Mouse (Mus musculus) heart, embryonic 14.5 days (tissue): ENCODE data around the gene Ispd. TPM values are rescaled to one million over a fixed set of nuclear protein-coding genes. Genes with fewer than 3 reads are reported as not detected.

ENCODE experiments used
- ATAC-seq: fragments of 200-750 bp; cut with Nextera tagmentation; 2 replicates; pipeline ENCODE4 v1.8.0; 2017; ENCODE audit warnings: low read depth, moderate TSS enrichment; ENCODE audit not compliant: insufficient number of reproducible peaks, insufficient read depth, low FRiP score
- H3K27ac ChIP-seq, 2 experiments: fragments of 200-500 bp in 1 of 2; fragments of 300-500 bp in 1 of 2; sonication (generic) in 1 of 2; replicated peaks in 1 of 2; 2 replicates each; pipeline ENCODE4 v1.5.1; 2012 to 2014; ENCODE audit warnings: low read depth in 2 of 2, low read length in 2 of 2, control low read depth in 1 of 2, mild to moderate bottlenecking in 1 of 2, mixed read lengths in 1 of 2; ENCODE audit not compliant: control insufficient read depth in 1 of 2, insufficient read depth in 1 of 2
- H3K27me3 ChIP-seq: fragments of 300-500 bp; sonication (generic); 2 replicates; pipeline ENCODE4 v1.6.1; 2014; ENCODE audit warnings: mild to moderate bottlenecking, low read length, control low read depth; ENCODE audit not compliant: control insufficient read depth, insufficient read depth
- H3K36me3 ChIP-seq: fragments of 300-500 bp; sonication (generic); 2 replicates; pipeline ENCODE4 v1.6.1; 2014; ENCODE audit warnings: mild to moderate bottlenecking, control low read depth, low read length, mixed read lengths; ENCODE audit not compliant: control insufficient read depth, insufficient read depth
- H3K4me1 ChIP-seq, 2 experiments: fragments of 200-500 bp in 1 of 2; fragments of 300-500 bp in 1 of 2; sonication (generic) in 1 of 2; 2 replicates each; pipeline ENCODE4 v1.6.1; 2012 to 2014; ENCODE audit warnings: low read length in 2 of 2, control low read depth in 1 of 2, mixed read lengths in 1 of 2; ENCODE audit not compliant: control insufficient read depth in 2 of 2, insufficient read depth in 2 of 2
- H3K4me2 ChIP-seq: fragments of 300-500 bp; sonication (generic); 2 replicates; pipeline ENCODE4 v1.6.1; 2014; ENCODE audit warnings: mild to moderate bottlenecking, low read length
- H3K4me3 ChIP-seq, 2 experiments: fragments of 200-500 bp in 1 of 2; fragments of 300-500 bp in 1 of 2; sonication (generic) in 1 of 2; 2 replicates each; pipeline ENCODE4 v1.5.1; 2012 to 2014; ENCODE audit warnings: low read length in 2 of 2, mild to moderate bottlenecking in 2 of 2, control low read depth in 1 of 2, low read depth in 1 of 2, moderate library complexity in 1 of 2; ENCODE audit not compliant: control insufficient read depth in 1 of 2, insufficient read depth in 1 of 2
- H3K9ac ChIP-seq: fragments of 300-500 bp; sonication (generic); 2 replicates; pipeline ENCODE4 v1.6.1; 2014; ENCODE audit warnings: mild to moderate bottlenecking, low read length
- H3K9me3 ChIP-seq: fragments of 300-500 bp; sonication (generic); 2 replicates; pipeline ENCODE4 v1.6.1; 2016; ENCODE audit warnings: low read length, control low read depth; ENCODE audit not compliant: control insufficient read depth
- WGBS: fragments of 180-500 bp; shearing (Covaris S2); extraction: QIAGEN DNeasy Blood & Tissue Kit; methylation state at CpG from one replicate; pipeline ENCODE4 v1.1.7; 2014; 5-methylcytosine and 5-hydroxymethylcytosine counted together
- polyA plus RNA-seq: library from polyadenylated mRNA; unstranded; fragments of >200 nt; fragmentation: Nextera tagmentation; extraction: Ambion mirVana; gene quantifications from 2 replicates; pipeline ENCODE4 v1.2.1, GENCODE M21; 2014

Gene Ispd
- polyA plus RNA-seq, 1 experiment from 2014 or later, result 13.8 TPM

DNA sequence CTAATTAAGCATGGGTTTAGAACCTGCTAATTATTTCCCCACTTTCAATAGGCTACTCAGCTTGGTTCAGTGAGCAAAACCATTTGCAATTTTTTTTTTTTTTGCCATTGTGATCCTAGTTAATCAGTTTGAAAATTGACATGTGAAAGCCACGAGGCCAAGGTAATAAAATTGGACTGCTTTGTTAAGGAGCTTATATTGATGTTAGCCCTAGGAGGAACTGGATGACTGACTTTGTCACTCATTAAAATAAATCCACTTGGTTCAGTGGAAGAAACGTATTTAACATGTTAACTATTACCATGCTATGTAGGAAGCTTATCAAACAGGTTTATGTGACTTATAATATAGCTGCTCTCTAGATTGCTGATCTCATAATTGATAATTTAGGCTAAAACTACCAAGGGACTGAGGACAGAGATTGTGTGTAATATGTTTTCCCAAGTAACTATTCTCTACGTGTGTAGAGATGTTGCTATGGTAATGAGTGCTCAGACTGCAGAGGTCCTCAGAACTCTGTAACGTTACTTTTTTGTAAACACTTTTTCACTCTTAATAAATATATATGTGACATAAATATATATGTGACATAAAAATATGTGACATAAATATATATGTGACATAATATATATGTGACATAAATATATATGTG, 150.3 kb downstream of the Ispd start:
- no peaks in the 10 kb centered on the region for H3K27me3 ChIP-seq
- 82% methylated on average over 4 of the region's 4 CpGs for WGBS
- H3K9me3 ChIP-seq, result no peaks in the 10 kb centered on the region
- no peak overlapping the region for H3K9ac ChIP-seq
- no peaks in the 10 kb centered on the region for H3K36me3 ChIP-seq
- H3K27ac ChIP-seq, result no peak overlapping the region
- no peak for ATAC-seq
- no peak overlapping the region for H3K4me2 ChIP-seq
- H3K4me3 ChIP-seq, result no peak overlapping the region
- H3K4me1 ChIP-seq, result no peaks in the 10 kb centered on the region

DNA sequence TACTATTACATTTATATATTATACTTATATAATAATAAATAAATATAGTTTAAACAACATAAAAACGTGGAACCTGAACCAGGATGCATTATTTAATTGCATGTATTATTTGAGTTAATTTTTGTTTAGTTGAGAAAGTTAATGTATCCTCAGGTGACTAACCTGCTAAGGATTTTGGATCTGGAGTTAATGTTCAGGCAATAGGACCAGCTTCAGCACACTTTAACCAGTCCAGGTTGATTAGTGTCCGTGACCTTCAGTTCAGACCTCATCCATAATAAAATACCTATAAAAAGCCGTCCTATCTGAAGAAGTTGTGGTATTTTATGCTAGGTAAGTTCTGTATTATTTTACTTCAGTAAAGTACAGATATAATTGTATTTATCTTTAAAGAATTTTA, 151.3 kb downstream of the Ispd start:
- Histone ChIP-seq H3K36me3 (no peaks in the 10 kb centered on the region), H3K9me3 (no peaks in the 10 kb centered on the region), H3K4me3 (no peak overlapping the region), H3K4me2 (no peak overlapping the region), H3K27ac (no peak overlapping the region), H3K27me3 (no peaks in the 10 kb centered on the region), H3K9ac (no peak overlapping the region), H3K4me1 (no peaks in the 10 kb centered on the region)
- WGBS, result 77% methylated on average over 3 of the region's 3 CpGs
- ATAC-seq, result no peak

DNA sequence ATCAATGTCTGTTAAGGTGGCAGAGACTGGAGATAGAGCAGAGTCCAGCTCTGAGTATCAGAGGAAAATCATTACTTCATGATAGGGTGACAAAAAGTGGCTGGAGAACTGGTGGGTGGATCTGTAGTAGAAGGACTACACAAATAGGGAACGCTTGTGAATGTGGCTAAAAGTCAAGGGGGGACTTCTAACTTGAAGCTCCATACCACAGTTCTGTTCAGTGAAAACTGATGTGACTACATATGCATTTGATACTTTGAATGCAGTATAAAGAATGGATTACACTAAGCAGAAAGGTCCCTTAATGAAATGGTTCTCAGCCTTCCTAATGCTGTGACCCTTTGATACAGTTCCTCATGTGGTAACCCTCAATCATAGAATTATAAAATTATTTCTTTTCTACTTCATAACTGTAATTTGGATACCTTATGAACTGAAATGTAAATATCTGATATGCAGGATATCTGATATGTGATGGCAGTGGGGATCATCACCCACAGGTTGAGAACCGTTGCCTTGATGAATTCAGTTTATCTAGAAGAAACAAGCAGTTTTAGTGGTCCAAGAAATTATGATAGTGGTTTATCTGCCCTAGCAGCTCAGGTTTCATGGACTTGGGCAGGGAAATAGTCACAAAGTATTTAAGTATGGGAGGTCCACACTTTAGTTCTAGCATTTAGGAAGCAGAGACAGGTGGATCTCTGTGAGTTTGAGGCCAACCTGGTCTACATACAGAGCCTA, 152.1 kb downstream of the Ispd start:
- ATAC-seq, result no peak
- no peaks in the 10 kb centered on the region for H3K4me1 ChIP-seq
- no peak overlapping the region for H3K9ac ChIP-seq
- H3K4me2 ChIP-seq, result no peak overlapping the region
- 70% methylated on average over 2 of the region's 2 CpGs for WGBS
- H3K4me3 ChIP-seq, result no peak overlapping the region
- no peaks in the 10 kb centered on the region for H3K36me3 ChIP-seq
- no peaks in the 10 kb centered on the region for H3K27me3 ChIP-seq
- no peaks in the 10 kb centered on the region for H3K9me3 ChIP-seq
- H3K27ac ChIP-seq, result no peak overlapping the region

DNA sequence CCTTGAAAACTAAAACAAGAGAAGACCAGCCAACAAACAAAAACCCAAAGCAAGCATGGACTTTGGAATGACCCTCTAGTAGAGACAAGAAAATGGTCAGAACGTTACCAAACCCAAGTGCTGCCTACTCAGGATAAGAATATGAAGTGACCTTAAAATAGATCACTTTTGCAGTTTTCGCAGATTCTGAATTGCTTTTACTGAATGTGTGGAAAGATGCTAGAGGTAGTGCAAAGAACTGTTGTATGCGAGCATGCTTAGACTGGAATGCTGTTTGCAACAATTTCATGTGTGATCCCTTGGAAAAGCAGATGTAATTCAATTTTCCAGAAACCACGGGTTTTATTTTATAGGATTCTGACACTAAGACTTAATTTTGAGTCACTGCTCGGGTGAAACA, 153.3 kb downstream of the Ispd start:
- Histone ChIP-seq H3K36me3 (no peaks in the 10 kb centered on the region), H3K9me3 (no peaks in the 10 kb centered on the region), H3K9ac (no peak overlapping the region), H3K4me1 (no peaks in the 10 kb centered on the region), H3K27ac (no peak overlapping the region), H3K27me3 (no peaks in the 10 kb centered on the region), H3K4me3 (no peak overlapping the region), H3K4me2 (no peak overlapping the region)
- no peak for ATAC-seq
- WGBS, result 80% methylated on average over 5 of the region's 5 CpGs

DNA sequence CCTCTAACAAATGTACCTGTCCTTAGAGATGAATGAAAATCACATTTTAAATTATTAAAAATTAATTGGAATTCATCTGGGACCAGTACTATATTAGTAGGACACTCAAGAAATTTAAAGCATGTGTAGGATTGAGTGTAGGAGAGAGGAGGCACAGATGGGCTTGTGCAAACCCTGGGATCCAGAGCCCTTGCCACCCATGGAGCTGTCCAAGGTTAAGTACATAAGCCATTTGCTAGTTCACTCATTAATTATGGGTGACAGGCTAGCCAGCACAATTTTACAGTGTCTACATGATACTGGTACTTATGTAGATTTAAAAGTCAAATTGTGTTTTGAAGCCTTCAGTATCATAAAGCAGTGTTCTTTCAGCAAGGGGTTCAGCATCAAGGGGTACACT, 164.1 kb downstream of the Ispd start:
- ATAC-seq, result no peak
- no peaks in the 10 kb centered on the region for H3K27me3 ChIP-seq
- no peaks in the 10 kb centered on the region for H3K36me3 ChIP-seq
- no peak overlapping the region for H3K27ac ChIP-seq
- no peaks in the 10 kb centered on the region for H3K9me3 ChIP-seq
- H3K4me3 ChIP-seq, result no peak overlapping the region
- H3K4me1 ChIP-seq, result no peaks in the 10 kb centered on the region
- no peak overlapping the region for H3K4me2 ChIP-seq
- H3K9ac ChIP-seq, result no peak overlapping the region

DNA sequence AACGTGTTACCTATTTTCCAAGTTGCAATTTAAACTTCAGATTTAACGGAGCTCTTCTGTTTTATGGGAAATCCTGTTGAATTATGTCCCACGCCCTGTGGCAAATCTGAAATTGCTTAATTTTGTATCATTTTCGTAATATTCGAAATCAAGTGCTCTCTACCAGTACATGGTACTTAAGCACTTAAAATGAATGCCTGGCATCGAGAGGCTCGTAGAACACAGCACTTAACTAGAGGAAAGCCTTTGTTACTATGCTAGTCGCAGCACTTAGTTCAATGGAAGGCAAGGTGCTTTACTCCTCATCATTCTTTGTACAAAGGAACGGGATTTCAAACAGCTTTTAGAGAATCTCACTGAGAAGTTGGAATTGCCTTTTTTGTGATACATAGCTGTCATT, 168.2 kb downstream of the Ispd start:
- Histone ChIP-seq H3K9me3 (no peaks in the 10 kb centered on the region), H3K9ac (no peak overlapping the region), H3K4me1 (no peaks in the 10 kb centered on the region), H3K4me3 (no peak overlapping the region), H3K4me2 (no peak overlapping the region), H3K36me3 (no peaks in the 10 kb centered on the region), H3K27ac (no peak overlapping the region), H3K27me3 (no peaks in the 10 kb centered on the region)
- WGBS, result 85% methylated on average over 9 of the region's 9 CpGs
- no peak for ATAC-seq

DNA sequence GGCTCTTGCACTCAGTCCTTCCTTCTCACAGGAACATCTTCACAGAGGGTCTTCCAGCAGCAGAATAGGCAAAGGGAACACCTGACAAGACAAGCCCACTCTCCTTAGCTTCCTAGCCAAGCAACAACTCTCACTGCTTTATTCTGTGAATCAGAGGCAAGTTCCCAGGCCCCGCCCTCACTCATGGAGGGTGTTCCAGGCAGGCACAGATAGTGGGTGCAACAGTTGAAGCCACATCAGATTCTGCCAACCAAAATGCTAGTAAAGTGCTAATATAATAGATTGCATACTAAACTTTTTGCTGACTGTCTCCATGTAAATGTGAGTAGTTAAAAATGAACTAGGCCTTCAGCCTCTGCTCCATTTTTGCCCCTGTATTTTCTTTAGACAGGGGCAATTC, 173.4 kb downstream of the Ispd start:
- H3K27me3 ChIP-seq, result no peaks in the 10 kb centered on the region
- H3K4me3 ChIP-seq, result no peak overlapping the region
- no peaks in the 10 kb centered on the region for H3K9me3 ChIP-seq
- no peaks in the 10 kb centered on the region for H3K4me1 ChIP-seq
- WGBS, result 83% methylated on average over 1 of the region's 1 CpGs
- H3K36me3 ChIP-seq, result no peaks in the 10 kb centered on the region
- H3K27ac ChIP-seq, result no peak overlapping the region
- no peak for ATAC-seq
- H3K9ac ChIP-seq, result no peak overlapping the region
- no peak overlapping the region for H3K4me2 ChIP-seq

DNA sequence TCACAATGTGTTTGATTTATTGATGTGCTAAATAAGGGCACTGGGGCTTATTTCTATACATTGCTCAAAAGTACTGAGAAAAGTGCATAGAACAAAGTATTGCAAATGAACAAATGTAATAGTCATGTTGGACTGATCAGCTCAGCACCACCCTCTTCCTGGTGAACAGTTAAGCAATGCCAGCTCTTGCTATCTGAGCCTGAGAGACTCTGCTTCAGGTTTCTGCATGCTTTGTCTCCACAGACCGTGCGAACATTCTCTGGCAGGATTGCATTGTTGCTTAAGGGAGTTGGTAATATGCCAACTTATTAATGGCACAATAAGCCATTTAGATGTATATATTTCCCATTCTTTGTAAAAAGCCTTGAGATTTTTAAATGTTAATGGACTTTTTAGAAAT, 182.9 kb downstream of the Ispd start:
- Histone ChIP-seq H3K9ac (no peak overlapping the region), H3K27ac (no peak overlapping the region), H3K9me3 (no peaks in the 10 kb centered on the region), H3K27me3 (no peaks in the 10 kb centered on the region), H3K4me2 (no peak overlapping the region), H3K36me3 (no peaks in the 10 kb centered on the region), H3K4me3 (no peak overlapping the region), H3K4me1 (no peaks in the 10 kb centered on the region)
- ATAC-seq, result no peak
- WGBS, result 52% methylated on average over 2 of the region's 2 CpGs
